Mouse (Mus musculus) ES-E14 (cell line): ENCODE measurements at regions not wholly inside any gene's neighbourhood (a gene's known extent, or its start where the extent isn't known, plus 50 kb on each side); places are given as distances from the start of the nearest gene placed in this dataset.

Source experiments
- CHD2 ChIP-seq: IDR thresholded peaks from 2 replicates; pipeline ENCODE4 v1.6.1; 2014; ENCODE audit warnings: mild to moderate bottlenecking, low read depth, low read length, inconsistent platforms
- MAFK ChIP-seq: IDR thresholded peaks from 2 replicates; pipeline ENCODE4 v1.6.1; 2014; ENCODE audit warnings: mild to moderate bottlenecking, low read depth, low read length, inconsistent platforms; ENCODE audit not compliant: insufficient read depth
- ZC3H11A ChIP-seq: IDR thresholded peaks from 2 replicates; pipeline ENCODE4 v1.6.1; 2012; ENCODE audit warnings: low read depth, mild to moderate bottlenecking, inconsistent platforms, low read length, borderline replicate concordance
- ZNF384 ChIP-seq: IDR thresholded peaks from 2 replicates; pipeline ENCODE4 v1.6.1; 2012; ENCODE audit warnings: low read depth, low read length, inconsistent platforms

DNA sequence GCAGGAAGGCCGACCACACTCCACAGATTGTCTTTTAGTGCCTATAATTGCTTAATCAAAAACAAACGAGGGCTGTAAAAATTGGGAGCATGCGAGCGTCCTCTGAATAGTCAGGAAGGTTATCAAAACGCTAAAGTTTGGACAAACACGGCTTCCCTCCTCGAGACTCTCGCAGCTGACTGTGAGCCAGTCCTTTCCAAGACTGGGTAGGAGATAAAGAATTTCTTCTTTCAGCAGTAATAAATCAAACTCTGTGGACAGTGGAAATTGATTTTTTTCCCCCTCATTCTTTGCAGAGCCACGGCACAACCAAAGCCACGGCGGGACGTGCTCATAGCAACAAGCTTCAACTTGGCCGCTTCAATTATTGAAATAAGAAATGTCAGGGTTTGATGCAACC lies 119.7 kb upstream of the Kazn start:
- TF ChIP-seq CHD2: no peak
- no peak for TF ChIP-seq ZNF384
- no peak for TF ChIP-seq ZC3H11A
- TF ChIP-seq MAFK: no peak
